Mouse (Mus musculus) 416B (cell line): ENCODE data around the gene Tmem236.
"Not testable (repeated sequence)": the region's sequence is repeated elsewhere in the genome, so short reads cannot be mapped to it uniquely, and the experiment has no call there.

Experiments
- DNase-seq: peaks from one replicate; pipeline ENCODE4 v3.0.0; 2011; ENCODE audit warnings: low read depth

Tmem236 gene

DNA sequence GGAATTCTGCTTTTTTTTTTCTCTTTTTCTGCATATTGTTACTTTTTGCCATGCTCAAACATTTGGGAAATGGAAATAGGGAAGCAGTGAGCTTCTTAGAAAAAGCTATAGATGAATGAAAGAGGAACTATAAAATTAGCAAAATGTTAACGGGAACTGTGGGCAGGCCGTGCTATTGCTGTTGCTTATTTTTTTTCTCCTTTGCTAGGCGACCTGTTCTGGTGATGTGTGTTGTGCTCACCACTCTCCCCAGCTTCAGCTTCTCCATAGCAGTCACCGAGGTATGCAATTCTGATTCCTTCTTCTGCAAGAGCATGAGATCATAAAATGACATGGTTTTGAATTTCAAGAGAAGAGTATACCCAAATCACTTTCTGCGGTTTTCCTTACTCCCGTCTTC, 17.7 kb downstream of the Tmem236 start:
- DNase-seq: peak; percentile 25

GRCm38 (mm10) chr2:14198325-14198903, 24.1 kb downstream of the Tmem236 start:
- not testable (repeated sequence) for DNase-seq

DNA sequence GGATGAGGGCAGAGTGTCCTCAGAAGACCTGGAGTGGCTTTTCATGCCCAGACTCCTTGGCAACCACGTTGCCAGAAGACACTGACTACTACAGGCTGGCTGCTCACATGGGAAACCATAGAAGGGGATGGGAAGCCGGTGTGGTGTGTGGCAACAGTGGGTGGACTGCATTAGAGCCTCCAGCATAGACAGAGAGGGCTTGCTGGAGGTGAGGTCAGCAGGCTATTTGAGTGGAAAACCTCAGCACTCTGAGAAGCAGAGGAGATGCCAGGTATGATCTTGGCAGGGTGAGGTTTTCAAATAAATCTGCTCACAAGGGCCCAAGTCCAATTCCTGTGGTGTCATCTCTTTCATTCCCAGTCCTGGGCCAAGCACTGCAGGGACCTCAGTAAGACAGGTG, 25.3 kb downstream of the Tmem236 start:
- peak; percentile 42 for DNase-seq

DNA sequence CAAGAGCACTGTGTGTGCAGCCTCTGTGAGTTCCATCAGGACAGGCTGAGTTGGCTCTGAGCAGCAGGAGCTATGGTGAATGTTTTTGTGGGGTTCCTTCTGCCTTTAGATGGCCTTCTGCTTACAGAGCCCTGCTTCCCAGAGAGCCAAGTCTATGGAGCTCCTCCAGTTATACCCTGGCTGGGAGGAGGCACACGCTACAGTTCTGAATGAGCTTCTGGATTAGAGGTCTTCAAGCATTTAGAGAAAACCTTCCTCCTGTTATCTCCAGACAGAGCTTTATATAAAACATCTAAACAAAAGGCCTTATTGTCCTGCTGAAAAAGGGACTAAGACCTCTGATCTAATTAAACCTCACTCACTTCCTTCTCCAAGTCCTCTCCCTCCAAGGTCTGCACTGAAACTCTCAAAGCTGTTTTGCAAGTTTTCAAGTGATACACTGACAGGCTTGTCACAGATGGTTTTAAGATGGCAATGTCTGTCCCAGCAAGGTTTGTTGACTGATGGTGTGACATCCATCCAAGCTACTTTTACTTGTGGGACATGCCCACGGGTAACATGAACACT, 26.6 kb downstream of the Tmem236 start:
- not testable (repeated sequence) for DNase-seq

GRCm38 (mm10) chr2:14204308-14204707, 30.0 kb downstream of the Tmem236 start:
- no peak for DNase-seq

- no peak for DNase-seq
Observed at GRCm38 (mm10) chr2:14206798-14207197, 32.5 kb downstream of the Tmem236 start.

- DNase-seq: peak; percentile 79
Observed at GRCm38 (mm10) chr2:14210731-14211130, 36.4 kb downstream of the Tmem236 start.

DNA sequence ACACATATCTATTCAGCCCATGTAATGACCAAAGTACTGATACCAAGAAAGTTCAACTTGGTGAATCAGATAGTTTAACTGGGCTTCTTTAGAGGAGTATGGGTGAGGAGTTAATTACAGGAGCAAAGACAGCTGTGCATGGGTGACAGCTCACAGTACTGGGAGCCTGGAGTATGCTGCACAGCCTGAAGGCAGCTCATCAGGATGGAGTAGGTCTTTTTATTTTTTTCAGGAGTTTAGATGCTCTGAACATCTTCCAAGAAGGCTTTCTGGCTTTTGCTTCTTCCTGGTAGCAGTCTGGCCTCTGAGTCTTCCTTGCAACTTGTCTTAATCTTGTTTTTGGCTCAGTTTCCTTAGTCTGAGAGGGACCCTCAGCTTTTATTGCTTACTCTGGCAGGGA, 37.3 kb downstream of the Tmem236 start:
- DNase-seq: no peak

DNA sequence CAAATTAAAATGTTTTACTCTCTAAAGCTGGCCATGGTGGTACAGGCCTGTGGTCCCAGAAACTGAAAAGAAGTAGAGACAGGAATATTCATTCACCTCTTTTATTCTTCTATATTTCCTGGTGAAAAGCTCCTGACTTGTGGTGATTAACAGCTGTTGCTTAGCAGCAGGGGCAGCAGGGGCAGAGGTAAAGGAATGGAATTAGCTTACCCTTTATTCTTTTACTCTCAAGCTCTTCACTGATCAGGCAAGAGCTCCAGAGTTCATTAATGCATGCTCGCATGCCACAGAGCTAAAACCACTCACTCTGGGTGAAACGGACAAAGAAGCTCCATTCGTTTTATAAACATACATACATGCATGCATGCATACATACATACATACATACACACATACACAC, 40.4 kb downstream of the Tmem236 start:
- DNase-seq: no peak

DNA sequence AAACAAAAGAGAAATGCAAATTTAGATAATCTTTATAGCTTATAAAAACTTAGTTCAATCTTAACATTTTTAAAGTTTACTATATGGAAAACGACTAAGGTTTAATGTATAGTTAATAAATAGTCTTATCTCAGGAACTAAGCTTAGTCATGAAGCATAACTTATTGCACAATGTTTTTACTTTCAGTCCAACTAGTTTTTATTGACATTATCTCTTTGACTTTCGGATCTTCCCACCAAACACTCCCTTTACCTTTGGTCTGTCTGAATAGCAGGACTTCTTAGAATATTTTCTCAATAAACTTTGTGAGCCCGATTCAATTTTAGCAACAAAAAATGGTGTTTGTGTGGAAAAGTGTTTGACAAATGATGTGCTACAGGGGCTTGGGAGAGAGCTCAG, 42.3 kb downstream of the Tmem236 start:
- no peak for DNase-seq

DNA sequence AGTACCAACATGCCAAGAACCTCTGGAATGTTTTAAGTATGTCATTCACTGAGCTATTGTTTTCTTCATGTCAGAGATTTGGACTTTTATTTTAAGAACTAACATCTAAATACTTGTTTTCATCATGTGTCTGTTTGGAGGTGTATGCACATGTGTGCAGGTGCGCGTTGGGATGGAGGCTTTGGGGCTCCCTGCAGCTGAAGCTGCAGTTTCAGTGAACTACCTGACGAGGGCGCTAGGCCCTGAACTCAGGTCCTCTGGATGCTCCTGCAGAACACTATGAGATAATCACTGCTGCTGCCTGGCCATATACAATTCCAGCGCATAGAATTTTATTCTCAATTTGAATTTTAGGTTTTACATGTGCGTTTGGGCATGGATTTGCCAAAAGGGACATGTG, 43.8 kb downstream of the Tmem236 start:
- no peak for DNase-seq

DNA sequence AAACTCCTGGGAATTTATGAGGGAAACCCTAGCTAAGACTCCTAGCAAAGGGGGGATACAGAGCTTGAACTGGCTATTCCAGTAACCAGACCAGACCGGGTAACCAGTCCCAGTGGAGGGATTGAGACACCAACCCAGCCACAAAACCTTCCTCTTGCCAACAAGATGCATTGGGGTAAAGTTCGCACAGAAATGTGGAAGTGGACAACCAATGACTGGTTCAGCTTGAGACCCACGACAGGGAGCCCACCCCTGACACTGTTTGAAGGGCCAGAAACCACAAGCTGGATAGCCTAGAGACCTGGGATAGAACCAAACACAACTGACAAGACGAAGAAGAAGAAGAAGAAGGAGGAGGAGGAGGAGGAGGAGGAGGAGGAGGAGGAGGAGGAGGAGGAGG, 50.1 kb downstream of the Tmem236 start:
- DNase-seq: no peak

- DNase-seq: peak; percentile 61
Observed at GRCm38 (mm10) chr2:14228495-14228894, 54.2 kb downstream of the Tmem236 start.

GRCm38 (mm10) chr2:14229149-14229548, 54.8 kb downstream of the Tmem236 start, which contains the start of gene Mrc1:
TSS of gene Mrc1 (plus strand) at chr2:14229392.
- DNase-seq: no peak

DNA sequence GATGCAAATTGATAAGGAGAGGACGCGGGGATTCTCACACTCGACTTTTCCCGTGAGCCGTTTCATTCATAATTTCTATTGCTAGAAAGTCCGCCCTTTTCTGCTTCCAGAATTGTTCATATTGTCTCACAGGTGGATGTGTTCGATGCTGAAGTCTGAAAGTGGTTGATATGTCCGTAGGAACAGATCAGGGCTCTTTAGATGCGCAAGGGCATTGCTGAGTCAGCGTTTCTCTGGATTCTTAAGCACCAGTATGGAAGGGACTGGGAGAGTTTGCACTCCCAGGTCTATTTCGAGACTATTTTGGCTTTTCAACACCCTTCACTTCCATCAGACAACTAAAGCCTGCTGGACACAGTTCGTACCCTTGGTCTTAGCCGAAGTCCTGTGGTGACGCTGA, 55.7 kb downstream of the Tmem236 start:
- no peak for DNase-seq

GRCm38 (mm10) chr2:14232897-14233296, 58.6 kb downstream of the Tmem236 start:
- DNase-seq: no peak

DNA sequence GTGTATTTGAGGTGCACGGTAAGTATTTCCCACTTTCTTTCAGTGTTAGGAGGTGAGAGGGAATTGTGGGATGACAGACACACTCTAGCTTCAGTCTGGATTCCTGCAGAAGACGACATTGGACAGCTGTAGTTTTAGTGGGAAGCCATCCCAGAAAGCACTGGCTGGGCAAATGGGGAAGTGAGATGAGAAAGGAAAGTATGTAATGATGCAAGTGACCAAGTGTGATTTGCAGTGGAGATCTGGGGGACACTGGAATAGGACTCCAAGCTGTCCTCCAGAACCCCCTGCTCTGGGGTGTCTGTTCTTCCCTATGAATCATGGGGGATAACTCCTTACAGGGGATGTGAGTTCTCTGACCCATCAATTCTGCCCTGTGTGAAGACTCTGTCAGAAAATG, 59.7 kb downstream of the Tmem236 start:
- no peak for DNase-seq

DNA sequence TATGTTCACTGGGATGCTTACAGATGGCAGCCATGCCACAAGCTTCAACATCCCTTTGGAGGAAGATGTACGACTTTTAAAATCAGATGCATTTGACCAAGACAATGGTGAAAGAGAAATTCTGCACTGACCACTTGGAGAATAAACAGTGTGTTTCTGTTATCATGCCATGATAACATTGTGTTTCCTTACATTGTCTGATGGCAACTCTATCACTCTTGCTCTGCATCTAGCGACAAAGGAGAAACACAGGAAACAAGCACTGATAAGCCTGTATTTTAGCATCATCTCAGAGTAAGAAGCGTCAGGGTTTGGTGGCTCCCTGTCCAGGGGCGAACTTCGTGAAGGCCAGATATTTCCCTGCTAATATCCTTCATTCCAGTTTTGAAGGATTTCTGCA, 61.0 kb downstream of the Tmem236 start:
- DNase-seq: no peak

GRCm38 (mm10) chr2:14236920-14237319, 62.6 kb downstream of the Tmem236 start:
- DNase-seq: no peak

- no peak for DNase-seq
Observed at GRCm38 (mm10) chr2:14237723-14238122, 63.4 kb downstream of the Tmem236 start.

DNA sequence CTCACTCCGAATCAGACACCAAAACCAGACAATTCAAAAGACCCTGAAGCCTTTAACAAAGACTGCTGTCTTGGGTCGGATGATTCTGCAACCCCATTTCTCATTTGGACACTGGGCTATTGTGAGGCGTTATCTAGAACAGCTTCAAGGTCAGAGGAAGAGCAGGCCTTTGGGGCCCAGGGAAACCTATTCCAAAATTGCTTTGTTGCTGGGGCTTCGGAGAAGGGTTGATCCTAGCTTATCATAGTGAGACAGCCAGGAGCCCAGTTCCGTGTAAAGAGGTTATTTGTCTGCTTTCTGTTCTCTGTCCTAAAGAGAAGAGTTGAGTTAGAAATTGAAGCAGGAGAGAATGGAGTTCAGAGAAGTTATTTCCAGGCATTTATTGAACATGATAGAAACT, 64.8 kb downstream of the Tmem236 start:
- DNase-seq: no peak

- DNase-seq: no peak
Observed at GRCm38 (mm10) chr2:14244157-14244556, 69.8 kb downstream of the Tmem236 start.

GRCm38 (mm10) chr2:14244668-14245067, 70.3 kb downstream of the Tmem236 start:
- DNase-seq: peak; percentile 81

- DNase-seq: peak; percentile 78
Observed at GRCm38 (mm10) chr2:14249839-14250564, 75.7 kb downstream of the Tmem236 start.
